Mouse (Mus musculus) c-Kit-positive CD71-positive TER-119-positive erythroid progenitor cells, embryonic 14.5 days (primary cell): ENCODE measurements around the gene Nop58.
"Not testable (repeated sequence)": the region's sequence is repeated elsewhere in the genome, so short reads cannot be mapped to it uniquely, and the experiment has no call there.

Experiments used
- DNase-seq: peaks from one replicate; pipeline ENCODE4 v3.0.0-alpha.2; 2013; ENCODE audit warnings: low spot score

The Nop58 gene

DNA sequence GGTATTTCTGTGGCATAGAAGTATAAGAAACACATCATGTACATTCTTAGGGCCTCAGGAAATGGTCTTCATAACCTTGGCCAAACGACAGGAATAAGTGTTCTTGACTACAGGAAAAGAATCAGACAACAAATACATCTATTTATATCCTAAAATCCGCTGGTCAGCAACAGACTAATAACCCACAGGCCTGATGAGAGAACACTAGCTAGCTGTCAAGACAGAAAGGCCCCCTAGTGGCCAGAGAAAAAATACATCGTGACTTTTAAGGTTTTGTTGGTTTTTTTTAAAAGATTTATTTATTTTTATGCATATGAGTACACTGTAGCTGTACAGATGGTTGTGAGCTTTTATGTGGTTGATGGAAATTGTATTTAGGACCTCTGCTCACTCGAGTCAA, 35.1 kb downstream of the Nop58 start:
- DNase-seq: peak; percentile 34

DNA sequence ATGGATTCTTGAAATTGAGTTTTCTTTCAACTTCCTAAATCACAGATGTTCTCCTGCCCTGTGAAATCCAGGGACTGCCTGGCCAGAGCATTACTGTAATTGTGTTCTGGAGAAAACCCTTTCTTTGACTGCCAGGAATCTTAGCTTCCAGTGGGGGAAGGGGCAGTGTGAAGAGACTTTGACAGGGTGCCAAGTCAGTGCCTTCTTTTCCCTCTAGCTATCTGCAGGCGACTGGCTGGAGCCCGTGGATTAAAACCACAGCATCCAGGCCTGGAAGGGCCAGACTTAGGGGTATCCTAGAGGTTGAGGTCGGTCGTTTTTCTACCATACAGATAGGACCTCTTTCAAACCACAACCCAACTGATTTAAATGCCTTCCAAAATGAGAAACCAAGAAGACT, 40.9 kb downstream of the Nop58 start:
- no peak for DNase-seq

DNA sequence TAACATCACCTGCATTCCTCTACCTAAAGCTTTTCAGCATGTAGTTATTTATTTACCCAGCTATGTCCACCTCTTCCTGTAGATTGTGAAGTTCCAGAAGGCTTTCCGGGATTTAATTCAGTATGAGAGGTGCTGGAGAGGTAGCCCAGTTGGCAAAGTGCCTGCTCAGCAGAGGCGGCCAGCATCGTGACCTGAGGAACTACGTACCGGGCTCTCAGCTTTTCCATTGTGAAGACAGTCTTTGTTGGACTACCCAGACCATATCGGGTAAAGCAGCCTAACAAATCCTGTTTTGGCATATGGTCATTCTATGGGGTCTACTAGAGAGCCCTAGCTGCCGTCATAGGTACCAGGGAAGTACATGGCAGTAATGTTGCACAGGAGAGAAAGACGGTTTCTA, 45.3 kb downstream of the Nop58 start:
- DNase-seq: no peak

DNA sequence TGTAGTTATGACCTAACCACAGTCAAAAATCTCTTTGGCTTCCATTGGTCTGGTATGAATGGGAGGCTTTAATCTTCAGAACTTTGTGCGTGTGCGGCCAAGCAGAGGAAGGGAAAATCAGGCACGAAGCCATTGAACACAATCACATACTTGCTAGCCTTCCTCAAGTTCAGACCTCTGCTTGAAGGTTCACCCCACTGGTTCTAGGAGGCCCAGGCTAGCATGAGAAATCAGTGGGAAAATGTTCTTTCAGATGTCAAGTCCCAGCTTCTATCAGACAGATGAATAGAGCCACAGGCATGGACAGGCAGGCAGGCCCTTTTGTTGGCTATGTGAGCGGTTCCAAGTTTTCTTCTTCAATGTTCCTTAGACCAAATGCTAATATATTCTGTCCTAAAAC, 46.0 kb downstream of the Nop58 start:
- DNase-seq: no peak

DNA sequence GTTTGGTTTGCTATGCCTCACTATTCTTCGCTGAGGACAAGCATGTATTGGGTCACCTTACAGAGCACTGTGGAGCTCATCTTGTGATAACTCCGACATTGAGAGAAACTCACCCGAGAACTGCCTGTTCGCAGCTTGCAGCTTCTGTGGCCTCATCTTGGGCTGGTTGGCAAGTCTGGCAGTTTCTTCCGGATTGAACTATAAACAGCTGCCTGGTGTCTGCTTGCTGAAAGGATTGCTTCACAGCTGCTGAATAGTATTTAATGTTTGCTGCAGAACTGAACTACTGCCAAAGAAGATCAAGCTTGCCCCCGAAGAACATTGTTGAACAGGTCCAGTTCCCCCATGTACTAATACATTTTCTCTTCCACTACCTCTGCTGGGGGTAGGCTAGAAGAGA, 49.3 kb downstream of the Nop58 start:
- no peak for DNase-seq

DNA sequence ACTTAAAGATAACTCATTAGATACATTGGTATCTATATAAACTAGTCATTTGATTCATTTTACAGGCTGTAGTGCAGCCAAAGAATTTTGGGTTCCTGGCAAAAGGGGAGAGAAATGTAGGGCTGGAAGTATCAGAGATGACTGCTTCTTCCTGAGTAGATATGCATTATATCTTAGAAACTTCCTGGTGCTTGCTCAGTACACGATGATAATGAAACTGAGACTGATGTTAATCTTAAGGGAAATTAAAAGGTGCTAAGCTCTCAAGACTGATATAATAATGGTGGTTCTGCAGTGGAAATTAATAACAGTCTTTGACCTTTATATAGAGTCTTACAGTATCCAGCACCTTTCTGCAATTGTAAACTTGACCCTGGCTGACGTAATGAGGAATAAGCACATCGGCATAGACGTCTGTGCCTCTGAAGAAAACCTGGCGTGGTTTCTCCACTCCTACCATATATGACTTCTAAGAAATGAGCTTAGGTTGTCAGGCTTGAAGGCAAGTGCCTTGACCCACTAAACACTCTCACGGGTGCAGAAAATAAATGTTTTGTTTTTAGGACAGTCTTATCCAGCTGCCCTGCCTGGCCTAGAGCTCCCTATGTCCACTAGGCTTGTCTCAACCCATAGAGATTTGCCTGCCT, 54.1 kb downstream of the Nop58 start:
- no peak for DNase-seq

DNA sequence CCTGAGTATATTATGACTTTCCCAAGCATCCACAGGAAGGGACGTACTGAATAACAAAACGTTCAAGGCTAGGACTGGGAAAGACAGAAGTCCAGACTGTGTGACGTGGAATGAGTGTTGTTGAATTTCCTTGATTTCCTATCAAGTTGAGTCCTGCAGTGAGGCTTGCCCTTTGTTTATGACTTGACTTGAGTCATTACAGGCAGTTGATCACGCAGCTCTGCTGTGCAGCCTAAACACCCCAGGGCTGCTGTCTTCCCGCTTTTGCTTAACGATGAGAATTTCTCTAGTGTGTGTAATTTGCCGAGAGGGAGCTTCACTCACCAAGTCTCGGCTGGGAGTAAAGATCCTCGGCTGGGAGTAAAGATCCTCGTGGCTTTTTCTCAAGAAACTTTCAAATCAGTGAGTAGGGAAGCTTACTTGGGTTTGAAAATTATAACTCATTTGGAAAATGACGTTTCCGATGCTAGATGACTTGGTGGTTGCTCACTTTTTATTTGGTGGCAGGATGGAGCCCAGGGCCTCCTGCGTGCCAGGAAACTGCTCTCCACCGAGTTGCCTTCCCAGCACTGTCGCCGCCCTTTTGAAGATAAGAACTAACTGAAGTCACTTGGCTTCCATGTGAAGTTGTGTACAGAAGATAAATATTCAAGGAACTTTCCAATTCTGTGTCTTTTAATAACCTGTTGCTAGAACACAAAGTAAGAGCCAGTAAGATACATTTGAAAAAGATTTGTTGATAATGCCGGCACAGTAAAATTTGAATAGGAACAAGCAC, 55.0 kb downstream of the Nop58 start:
- peak; percentile 42 for DNase-seq

DNA sequence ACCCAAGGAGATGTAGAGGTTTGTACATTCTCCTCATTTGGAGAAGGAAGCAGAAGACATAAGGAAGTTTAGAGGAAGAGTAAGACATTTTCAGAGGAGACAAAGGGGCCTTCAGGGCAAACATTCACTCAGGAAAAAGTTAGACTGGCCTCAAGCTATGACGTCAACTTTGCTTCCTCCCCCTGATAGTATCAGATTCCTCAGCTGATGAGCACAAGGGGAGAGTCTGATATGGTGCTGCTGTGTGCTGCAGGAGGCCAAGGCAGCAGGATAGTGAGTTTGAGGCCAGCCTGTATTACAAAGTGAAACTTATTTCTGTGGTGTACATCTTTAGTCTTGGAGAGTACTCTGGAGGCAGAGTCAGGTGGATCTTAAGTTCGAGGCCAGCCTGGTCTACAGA, 64.3 kb downstream of the Nop58 start:
- no peak for DNase-seq

DNA sequence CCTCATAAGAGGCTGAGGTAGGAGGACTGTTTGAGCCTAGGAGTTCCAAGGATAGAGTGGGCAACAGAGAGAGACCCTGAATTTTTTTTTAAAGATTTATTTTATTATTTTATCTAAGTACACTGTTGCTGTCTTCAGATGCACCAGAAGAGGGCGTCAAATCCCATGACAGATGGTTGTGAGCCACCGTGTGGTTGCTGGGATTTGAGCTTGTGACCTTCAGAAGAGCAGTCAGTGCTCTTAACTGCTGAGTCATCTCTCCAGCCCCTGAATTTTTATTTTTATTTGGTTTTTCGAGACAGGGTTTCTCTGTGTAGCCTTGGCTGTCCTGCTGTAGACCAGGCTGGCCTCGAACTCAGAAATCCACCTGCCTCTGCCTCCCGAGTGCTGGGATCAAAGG, 65.0 kb downstream of the Nop58 start:
- DNase-seq: not testable (repeated sequence)

DNA sequence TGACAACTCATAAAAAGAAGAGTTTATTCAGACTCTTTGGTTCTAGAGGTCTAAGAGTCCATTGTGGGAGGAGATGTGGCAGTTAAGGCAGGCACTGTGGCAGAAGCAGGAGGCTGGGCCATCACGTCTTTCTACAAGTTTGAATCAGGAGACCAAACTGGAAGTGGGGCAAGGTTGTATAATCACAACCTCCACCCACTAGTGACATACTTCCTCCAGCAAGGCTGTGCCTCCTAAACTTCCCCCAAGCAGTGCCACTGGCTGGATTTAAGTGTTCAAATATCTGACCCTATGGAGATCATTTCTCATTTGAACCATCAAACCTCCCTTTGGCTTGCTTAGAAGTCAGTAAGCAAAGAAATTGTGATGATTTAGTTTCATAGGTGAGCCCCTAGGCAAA, 70.5 kb downstream of the Nop58 start:
- no peak for DNase-seq

DNA sequence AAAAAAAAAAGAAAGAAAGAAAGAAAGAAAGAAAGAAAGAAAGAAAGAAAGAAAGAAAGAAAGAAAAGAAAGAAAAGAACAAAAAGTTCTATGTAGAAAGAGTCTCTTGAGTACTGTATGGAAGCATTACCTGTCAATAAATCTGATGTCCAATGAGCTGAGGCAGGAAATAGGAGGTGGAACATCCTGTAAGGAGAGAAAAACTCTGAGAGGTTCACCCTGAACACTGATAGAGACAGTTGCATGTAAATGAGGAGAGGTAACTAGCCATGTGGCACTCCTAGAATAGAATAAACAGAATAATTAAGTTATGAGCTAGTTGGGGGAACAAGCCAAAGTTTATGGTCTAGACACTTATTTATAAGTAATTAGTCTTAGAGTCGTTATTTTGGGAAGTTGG, 73.6 kb downstream of the Nop58 start:
- DNase-seq: no peak

DNA sequence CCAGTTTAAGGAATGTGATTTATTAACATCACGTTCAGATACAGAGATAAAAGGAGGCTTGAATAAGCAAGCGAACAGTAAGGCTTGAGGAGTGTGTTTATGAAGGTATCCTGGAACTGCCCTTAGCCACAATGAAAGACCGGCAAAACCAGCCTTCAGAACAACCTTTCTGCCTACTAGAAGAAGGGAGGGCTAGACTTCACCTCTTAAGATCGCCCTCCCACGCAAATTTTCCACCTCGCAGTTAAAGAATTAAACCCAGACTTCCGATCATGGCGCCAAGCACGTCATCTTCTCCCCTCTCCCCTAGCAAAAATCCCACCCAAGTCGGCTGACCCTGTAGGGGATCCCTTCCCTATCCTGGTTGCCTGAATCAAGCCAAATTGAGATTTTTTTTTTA, 77.4 kb downstream of the Nop58 start:
- no peak for DNase-seq

DNA sequence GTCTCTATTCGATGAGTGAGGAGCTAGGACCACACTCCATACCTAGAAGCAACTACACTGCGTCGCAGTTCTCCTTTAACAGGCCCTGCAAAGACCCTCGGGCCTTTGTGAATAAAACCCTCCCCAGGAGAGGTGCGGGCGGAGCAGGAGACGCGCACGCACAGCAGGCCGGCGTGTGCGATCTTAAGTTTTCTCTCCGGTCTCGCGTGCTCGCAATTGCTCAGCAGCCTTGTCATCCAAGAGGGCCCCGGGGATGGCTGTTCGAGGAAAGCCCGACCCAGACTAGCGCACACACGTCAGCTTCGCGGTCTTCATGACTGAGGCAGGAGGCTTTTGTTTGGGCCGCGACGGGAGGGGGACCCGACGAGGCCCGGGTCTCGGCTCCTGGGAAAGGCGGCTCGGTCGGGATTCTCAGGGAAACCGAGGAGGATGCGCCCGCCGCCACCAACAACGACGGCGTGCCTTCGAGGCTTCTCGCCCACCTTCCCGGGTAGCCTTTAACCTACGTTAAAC, 77.9 kb downstream of the Nop58 start:
- peak; percentile 45 for DNase-seq

DNA sequence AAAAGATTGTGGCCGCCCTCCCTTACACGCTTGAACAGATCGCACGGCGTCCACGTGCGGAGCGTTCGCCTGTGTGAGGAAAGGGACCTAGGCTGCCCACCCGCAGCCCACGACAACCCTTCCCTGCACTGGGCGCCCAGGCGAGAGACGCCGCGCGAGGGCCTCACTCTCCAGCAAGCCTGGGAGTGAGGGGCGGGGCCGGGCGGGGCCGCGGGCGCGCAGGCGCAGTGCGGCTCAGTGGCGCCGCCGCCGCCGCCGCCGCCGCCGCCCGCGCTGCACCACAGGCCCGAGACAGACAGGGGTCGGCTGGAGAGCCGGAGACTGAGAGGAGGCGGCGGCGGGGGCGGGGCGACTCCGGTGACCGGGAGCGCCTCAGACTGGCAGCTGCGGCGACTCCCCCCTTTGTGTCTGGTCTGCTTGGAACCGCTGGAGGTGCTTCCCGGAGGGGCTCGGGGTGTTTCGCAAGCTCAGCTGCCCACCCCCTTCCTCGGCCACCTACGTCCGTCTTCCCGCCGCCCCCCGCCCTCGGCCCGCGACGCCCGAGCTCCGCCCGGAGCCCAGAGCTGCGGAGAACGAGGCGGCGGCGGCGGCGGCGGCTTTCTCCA, 78.5 kb downstream of the Nop58 start, which contains the start of gene Bmpr2:
Bmpr2 (plus strand) TSS at position 237 of the 605 bp plus-strand sequence.
- DNase-seq: peak; percentile 68

DNA sequence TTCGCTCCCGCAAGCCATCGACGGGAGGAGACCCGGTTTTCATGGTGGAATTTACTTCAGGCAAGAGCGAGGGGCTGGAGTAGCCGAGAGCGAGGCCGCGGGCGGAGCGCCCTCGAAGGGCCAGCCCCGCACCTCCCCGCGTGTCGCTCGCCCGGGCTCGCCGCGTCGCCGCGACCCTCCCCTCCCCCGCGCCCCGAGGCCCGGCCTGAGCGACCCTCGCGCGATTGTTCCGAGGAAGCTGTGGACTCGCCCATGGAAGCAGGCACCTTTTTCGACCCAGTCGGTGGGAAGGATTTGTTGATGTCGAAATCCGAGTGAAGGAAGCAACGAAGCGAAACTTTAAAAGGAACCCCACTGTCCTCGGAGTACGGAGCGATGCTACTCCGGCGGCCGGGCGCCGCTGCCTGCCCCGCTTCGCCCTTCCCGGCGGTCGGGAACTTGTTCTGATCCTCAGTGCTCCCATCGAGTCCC, 79.0 kb downstream of the Nop58 start:
- DNase-seq: no peak

DNA sequence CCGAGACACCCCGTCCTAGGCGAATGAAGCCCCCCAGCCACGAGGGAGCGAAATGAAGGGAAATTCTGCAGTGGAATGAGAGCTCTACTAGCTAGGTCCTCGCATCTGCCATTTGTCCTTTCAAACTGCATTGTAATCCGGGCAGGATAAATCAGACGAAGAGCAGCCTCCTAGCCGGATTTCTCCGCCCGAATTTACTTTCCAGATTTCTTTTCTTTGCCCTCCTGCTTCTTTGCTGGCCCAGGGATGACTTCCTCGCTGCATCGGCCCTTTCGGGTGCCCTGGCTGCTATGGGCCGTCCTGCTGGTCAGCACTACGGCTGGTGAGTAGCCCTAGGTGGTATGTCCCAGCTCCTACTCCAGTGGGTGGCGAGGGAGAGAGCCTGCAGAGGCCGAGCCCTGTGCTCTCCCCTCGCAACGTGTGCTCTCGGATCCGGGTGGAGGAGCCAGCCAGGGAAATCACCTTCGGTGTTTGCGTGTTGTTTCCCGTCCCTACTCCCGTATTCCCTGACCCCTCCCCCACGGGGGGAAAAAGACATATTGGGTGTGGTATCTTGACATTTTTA, 79.7 kb downstream of the Nop58 start:
- no peak for DNase-seq

DNA sequence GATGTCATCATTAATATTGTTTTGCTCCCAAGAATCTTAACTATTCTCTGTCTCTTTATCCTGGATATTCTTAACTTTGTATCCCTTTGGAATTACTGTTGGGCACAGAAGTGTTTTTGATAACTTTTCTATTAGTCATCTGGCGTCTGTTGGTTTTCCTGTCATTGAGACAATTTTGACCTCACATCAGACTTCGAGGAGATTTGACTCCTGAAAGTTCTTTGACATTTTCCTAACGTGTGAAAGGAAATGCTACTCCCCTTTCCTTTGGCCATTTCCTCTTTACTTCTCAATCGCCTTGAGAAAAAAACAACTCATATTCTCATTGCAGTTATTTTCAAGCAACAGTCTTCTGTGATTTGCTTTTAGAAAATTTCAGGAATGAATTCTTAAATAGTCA, 80.5 kb downstream of the Nop58 start:
- DNase-seq: no peak

DNA sequence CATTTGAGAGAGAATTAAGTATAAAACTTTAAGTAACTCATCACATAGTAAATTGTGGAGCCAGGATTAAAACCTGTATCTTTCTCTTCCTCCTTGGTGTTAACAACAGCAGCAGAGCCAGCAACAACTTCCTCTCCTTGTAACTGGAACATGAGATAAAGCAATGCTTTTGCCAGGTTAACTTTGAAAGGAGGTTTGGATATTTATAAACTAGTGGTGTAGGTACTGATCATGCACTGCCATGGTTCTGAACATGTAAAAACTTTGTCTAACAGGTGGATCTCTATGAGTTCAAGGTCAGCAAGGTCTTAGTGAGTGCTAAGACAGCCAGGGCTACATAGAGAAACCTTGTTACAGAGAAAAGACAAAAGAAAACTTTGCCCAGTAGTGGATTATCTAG, 81.9 kb downstream of the Nop58 start:
- DNase-seq: no peak
